Mouse (Mus musculus) ES-Bruce4 (cell line): ENCODE data around the gene Cel. TPM values are rescaled to one million over a fixed set of nuclear protein-coding genes. Genes with fewer than 3 reads are reported as not detected.
A peak's percentile ranks its signal among the peaks of the same experiment; 100 is the strongest.

ENCODE experiments used
- H3K27ac ChIP-seq: 2 replicates; pipeline ENCODE4 v1.5.1; 2012; ENCODE audit warnings: low read length, inconsistent platforms; ENCODE audit not compliant: insufficient read depth
- H3K27me3 ChIP-seq: 2 replicates; pipeline ENCODE4 v1.6.1; 2012; ENCODE audit warnings: mild to moderate bottlenecking, low read length, inconsistent platforms; ENCODE audit not compliant: control insufficient read depth, poor library complexity, insufficient read depth, severe bottlenecking
- H3K36me3 ChIP-seq: 2 replicates; pipeline ENCODE4 v1.6.1; 2012; ENCODE audit warnings: inconsistent platforms, mild to moderate bottlenecking, low read length, moderate library complexity; ENCODE audit not compliant: control insufficient read depth, poor library complexity, insufficient read depth, severe bottlenecking
- H3K4me1 ChIP-seq: one replicate; pipeline ENCODE4 v1.8.1; 2011; ENCODE audit warnings: low read length; ENCODE audit not compliant: control insufficient read depth, insufficient read depth
- H3K4me3 ChIP-seq: 2 replicates; pipeline ENCODE4 v1.5.1; 2011; ENCODE audit warnings: low read depth, mild to moderate bottlenecking, low read length
- H3K9ac ChIP-seq: 2 replicates; pipeline ENCODE4 v1.6.1; 2012; ENCODE audit warnings: low read depth, mild to moderate bottlenecking, inconsistent platforms; ENCODE audit not compliant: poor library complexity, severe bottlenecking
- H3K9me3 ChIP-seq: replicated peaks from 2 replicates; pipeline ENCODE4 v1.6.1; 2012; ENCODE audit warnings: mild to moderate bottlenecking, low read length, inconsistent platforms; ENCODE audit not compliant: control insufficient read depth, poor library complexity, insufficient read depth, severe bottlenecking
- CTCF ChIP-seq: IDR thresholded peaks from one replicate; pipeline ENCODE4 v1.8.1; 2011; ENCODE audit warnings: low read depth, low read length
- EP300 ChIP-seq: IDR thresholded peaks from 2 replicates; pipeline ENCODE4 v1.6.1; 2011; ENCODE audit warnings: low read depth, low read length; ENCODE audit not compliant: insufficient read depth
- POLR2A ChIP-seq: IDR thresholded peaks from one replicate; pipeline ENCODE4 v1.8.1; 2011; ENCODE audit warnings: low read length; ENCODE audit not compliant: insufficient read depth
- polyA plus RNA-seq: library from polyadenylated mRNA; stranded (reverse); fragments of >200 nt; gene quantifications from 2 replicates; pipeline ENCODE4 v1.2.4, GENCODE M21; 2011; ENCODE audit warnings: low read depth; ENCODE audit not compliant: missing spikeins, insufficient read depth, insufficient read length

The Cel gene
- polyA plus RNA-seq, 1 experiment = not detected

GRCm38 (mm10) chr2:28598692-28599568 lies 35.7 kb upstream of the Cel start:
- H3K9ac ChIP-seq = no peak overlapping the region
- H3K27ac ChIP-seq = no peak overlapping the region
- no peaks in the 10 kb centered on the region for H3K27me3 ChIP-seq

GRCm38 (mm10) chr2:28597733-28598547 lies 34.7 kb upstream of the Cel start:
- Histone ChIP-seq H3K9ac (no peak overlapping the region), H3K27me3 (no peaks in the 10 kb centered on the region), H3K36me3 (no peaks in the 10 kb centered on the region), H3K27ac (no peak overlapping the region), H3K9me3 (no peaks in the 10 kb centered on the region), H3K4me3 (no peak overlapping the region), H3K4me1 (no peaks in the 10 kb centered on the region)
- TF ChIP-seq EP300 (no peak), POLR2A (no peak), CTCF (no peak)

More at GRCm38 (mm10) chr2:28598692-28599568, 35.7 kb upstream of the Cel start:
- H3K9me3 ChIP-seq = no peaks in the 10 kb centered on the region
- no peaks in the 10 kb centered on the region for H3K4me1 ChIP-seq
- no peak overlapping the region for H3K4me3 ChIP-seq
- no peaks in the 10 kb centered on the region for H3K36me3 ChIP-seq
- no peak for TF ChIP-seq CTCF
- no peak for TF ChIP-seq EP300
- TF ChIP-seq POLR2A = no peak

GRCm38 (mm10) chr2:28596998-28597397 lies 33.8 kb upstream of the Cel start:
- H3K27me3 ChIP-seq = no peaks in the 10 kb centered on the region
- TF ChIP-seq POLR2A = no peak
- TF ChIP-seq EP300 = no peak
- TF ChIP-seq CTCF = peak; percentile 73
- H3K36me3 ChIP-seq = no peaks in the 10 kb centered on the region
- H3K27ac ChIP-seq = no peak overlapping the region
- no peak overlapping the region for H3K4me3 ChIP-seq
- no peaks in the 10 kb centered on the region for H3K9me3 ChIP-seq
- H3K4me1 ChIP-seq = no peaks in the 10 kb centered on the region
- H3K9ac ChIP-seq = no peak overlapping the region

- Histone ChIP-seq H3K9me3 (no peaks in the 10 kb centered on the region), H3K27me3 (no peaks in the 10 kb centered on the region), H3K4me3 (no peak overlapping the region), H3K9ac (no peak overlapping the region), H3K36me3 (no peaks in the 10 kb centered on the region), H3K4me1 (no peaks in the 10 kb centered on the region), H3K27ac (no peak overlapping the region)
- TF ChIP-seq CTCF (no peak), EP300 (no peak), POLR2A (no peak)
Observed at GRCm38 (mm10) chr2:28596021-28596420, 32.8 kb upstream of the Cel start.

DNA sequence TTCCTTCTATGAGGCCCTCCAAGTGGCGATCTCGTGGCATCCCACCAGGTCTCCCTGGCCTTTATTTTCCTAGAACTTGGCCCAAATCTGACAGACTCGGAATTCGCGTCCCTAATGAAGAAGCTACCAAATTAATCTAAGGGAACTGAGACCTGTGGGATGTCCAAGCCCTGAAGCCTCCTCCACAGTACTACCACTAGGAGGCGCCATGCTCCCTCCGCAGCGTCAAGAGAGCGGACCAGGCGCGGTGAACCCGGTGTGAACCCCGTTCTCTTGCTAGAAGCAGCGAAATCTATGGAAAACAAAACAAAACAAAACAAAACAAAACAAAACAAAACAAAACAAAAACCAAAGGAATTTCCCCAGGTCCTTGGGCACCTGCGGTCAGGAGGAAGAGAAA lies 29.6 kb upstream of the Cel start:
- TF ChIP-seq CTCF (peak; percentile 98), EP300 (no peak), POLR2A (no peak)
- Histone ChIP-seq H3K27me3 (no peaks in the 10 kb centered on the region), H3K4me1 (no peaks in the 10 kb centered on the region), H3K9me3 (no peaks in the 10 kb centered on the region), H3K27ac (no peak overlapping the region), H3K4me3 (no peak overlapping the region), H3K9ac (no peak overlapping the region), H3K36me3 (no peaks in the 10 kb centered on the region)
